ENCODE assay signal across 9 mouse cellular contexts in the genomic region with DNA sequence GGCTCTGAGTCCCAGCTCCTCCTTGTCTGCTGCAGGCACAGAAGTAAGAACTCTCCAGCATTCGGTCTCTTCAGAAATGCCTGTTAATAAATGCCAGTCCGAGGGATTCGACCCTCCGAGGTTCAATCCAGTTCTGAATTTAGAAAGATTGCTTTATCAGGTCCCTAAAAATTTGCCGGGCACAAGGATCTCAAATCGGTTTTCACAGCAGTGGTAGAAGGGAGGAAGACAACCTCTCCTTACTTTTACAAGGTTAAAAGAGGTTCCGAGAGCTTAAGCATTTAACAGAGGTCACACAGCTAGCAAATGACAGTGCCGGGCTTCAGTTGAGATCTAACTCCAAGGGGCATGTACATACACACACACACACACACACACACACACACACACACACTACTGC. TPM values are rescaled to one million over a fixed set of nuclear protein-coding genes. Genes with fewer than 3 reads are reported as not detected.
DNase-seq lines count a peak whose midpoint lies in the region; ATAC-seq and TF ChIP-seq lines count a peak whose summit lies in the region.
"Had no signal": no experiment of that assay in that cellular context is flagged by ENCODE, and none has a peak within 500 bp of the region (broad histone marks: within the 10 kb centered on the region; RNA-seq: fewer than 3 reads in every experiment).

No protein-coding gene starts in this region.

- WGBS in limb, embryonic 10.5 days = 75% methylated on average over 8 of the region's 8 CpGs
- 19% methylated on average over 8 of the region's 8 CpGs for WGBS in small intestine, adult 2 months

- ATAC-seq in megakaryocyte, adult 5-6 weeks (ENCODE audit: poor library complexity, severe bottlenecking) = no peak
- no peak for ATAC-seq in granulocyte monocyte progenitor cell, adult 5-6 weeks (replicated peaks; ENCODE audit: poor library complexity, severe bottlenecking)

- peak overlapping the region; percentile 84 for H3K27ac ChIP-seq in gastrocnemius, adult 2 months
- no peak overlapping the region for H3K27ac ChIP-seq in limb, embryonic 10.5 days
- peak overlapping the region; percentile 76 for H3K27ac ChIP-seq in small intestine, adult 2 months (ENCODE audit: insufficient read depth, low read depth, low read length)

- H3K9me3 ChIP-seq in megakaryocyte, embryonic 14.5 days = no peaks in the 10 kb centered on the region
- H3K9me3 ChIP-seq in limb, embryonic 10.5 days (replicated peaks) = no peaks in the 10 kb centered on the region

- intact Hi-C loops in gastrocnemius, adult 2 months (cut with DNase I) = no loop called here

- H3K4me1 ChIP-seq in megakaryocyte, embryonic 14.5 days = peaks cover 60% of the 10 kb centered on the region
- H3K4me1 ChIP-seq in limb, embryonic 10.5 days = peaks cover 14% of the 10 kb centered on the region
- H3K4me1 ChIP-seq in small intestine, adult 2 months (ENCODE audit: control insufficient read depth, insufficient read depth, insufficient read length, low read length) = peaks cover 16% of the 10 kb centered on the region

- H3K36me3 ChIP-seq in megakaryocyte, embryonic 14.5 days (replicated peaks; ENCODE audit: low read length) = no peaks in the 10 kb centered on the region
- no peaks in the 10 kb centered on the region for H3K36me3 ChIP-seq in limb, embryonic 10.5 days
- H3K36me3 ChIP-seq in small intestine, adult 2 months (ENCODE audit: control insufficient read depth, insufficient read depth, low read length) = no peaks in the 10 kb centered on the region; the same call in 1 of the 2 replicates

- H3K4me3 ChIP-seq in gastrocnemius, adult 2 months = peak overlapping the region; percentile 78
- H3K4me3 ChIP-seq in megakaryocyte, embryonic 14.5 days (replicated peaks) = peak overlapping the region; percentile 96
- peak overlapping the region; percentile 56 for H3K4me3 ChIP-seq in limb, embryonic 10.5 days
- peak overlapping the region; percentile 47 for H3K4me3 ChIP-seq in small intestine, adult 2 months (ENCODE audit: low read depth, low read length)

- no peak for TF ChIP-seq CTCF in gastrocnemius, adult 2 months (IDR thresholded peaks at IDR 0.05)
- TF ChIP-seq CTCF in small intestine, adult 2 months (IDR thresholded peaks at IDR 0.05; ENCODE audit: extremely low read depth, insufficient read length, insufficient replicate concordance, low read depth, low read length) = no peak

- TF ChIP-seq POLR2A in small intestine, adult 2 months (IDR thresholded peaks at IDR 0.05; ENCODE audit: low read depth, low read length) = no peak

- DNase-seq in gastrocnemius, adult 2 months = no peak
- no peak for DNase-seq in gastrocnemius, postnatal 25 days
- DNase-seq in limb, embryonic 10.5 days (ENCODE audit: low spot score) = no peak
- DNase-seq in cerebellum, postnatal 25 days = no peak
- DNase-seq: forebrain, postnatal 0 days had no signal

- no peaks in the 10 kb centered on the region for H3K27me3 ChIP-seq in megakaryocyte, embryonic 14.5 days (replicated peaks)
- peaks cover 20% of the 10 kb centered on the region for H3K27me3 ChIP-seq in limb, embryonic 10.5 days (ENCODE audit: low read depth, poor library complexity, severe bottlenecking)
- no peaks in the 10 kb centered on the region for H3K27me3 ChIP-seq in small intestine, adult 2 months (ENCODE audit: control insufficient read depth, insufficient read depth, low read length)

RNA-seq across cellular contexts. Expression of gene Fas, which starts 0.9 kb away (rescaled TPM):
- total RNA-seq in gastrocnemius, adult 2 months (2021) = 1 to 10 TPM; 4.0 to 5.8 TPM
- total RNA-seq in gastrocnemius, postnatal 25 days (2021) = 1 to 10 TPM; 3.7 to 5.5 TPM
- polyA plus RNA-seq in megakaryocyte, embryonic 14.5 days (2012; ENCODE audit: insufficient read depth, low replicate concordance) = 0.47 TPM in 1 of 2 replicates, not detected in the other
- total RNA-seq in megakaryocyte, adult 5-6 weeks (2015) = 20.5 and 37.5 TPM in 2 replicates
- 25.1 and 29.8 TPM in 2 replicates for total RNA-seq in megakaryocyte, adult 5-6 weeks (2017)
- 0.53 and 0.94 TPM in 2 replicates for polyA plus RNA-seq in limb, embryonic 10.5 days (2016; fragmentation: Nextera tagmentation; extraction: Ambion mirVana)
- 1.1 and 2.3 TPM in 2 replicates for polyA plus RNA-seq in small intestine, adult 2 months (2012; rRNA removed)
- total RNA-seq in granulocyte monocyte progenitor cell, adult 5-6 weeks (2014; fragmentation: Nextera tagmentation) = 2.7 TPM in 1 of 2 replicates, not detected in the other
- 0.15 and 3.4 TPM in 2 replicates for total RNA-seq in granulocyte monocyte progenitor cell, adult 5-6 weeks (2017)

RNA-seq across cellular contexts. Expression of gene Acta2, which starts 36.0 kb away (rescaled TPM):
- 10 to 100 TPM; 52.8 to 61.6 TPM for total RNA-seq in gastrocnemius, adult 2 months (2021)
- total RNA-seq in gastrocnemius, postnatal 25 days (2021) = 100 to 1,000 TPM in 1 of 2 experiments, 10 to 100 TPM in 1; 66.9 to 129 TPM
- not detected in 2 replicates for polyA plus RNA-seq in megakaryocyte, embryonic 14.5 days (2012; ENCODE audit: insufficient read depth, low replicate concordance)
- total RNA-seq in megakaryocyte, adult 5-6 weeks (2015) = 5.4 and 6.4 TPM in 2 replicates
- 3.7 and 4.7 TPM in 2 replicates for total RNA-seq in megakaryocyte, adult 5-6 weeks (2017)
- polyA plus RNA-seq in limb, embryonic 10.5 days (2016; fragmentation: Nextera tagmentation; extraction: Ambion mirVana) = 12.0 and 19.9 TPM in 2 replicates
- 432 and 487 TPM in 2 replicates for polyA plus RNA-seq in small intestine, adult 2 months (2012; rRNA removed)
- 2.1 TPM in 1 of 2 replicates, not detected in the other for total RNA-seq in granulocyte monocyte progenitor cell, adult 5-6 weeks (2014; fragmentation: Nextera tagmentation)
- 0.17 and 0.21 TPM in 2 replicates for total RNA-seq in granulocyte monocyte progenitor cell, adult 5-6 weeks (2017)

Comparison
In these comparisons a context has a peak if more than half of its experiments do, and no peak if none do; other contexts are left out.
1. RNA of gene Acta2, which starts 36.0 kb away (total RNA-seq): 66.9 to 129 TPM in gastrocnemius, postnatal 25 days and 52.8 to 61.6 TPM in gastrocnemius, adult 2 months; 3.7 to 6.4 TPM in megakaryocyte, adult 5-6 weeks and 0.17 to 2.1 TPM in granulocyte monocyte progenitor cell, adult 5-6 weeks; every median in the first group is over 4 times any median in the second.
2. Peak in every context shown above with its lines, with median percentiles within 50 percentile points of each other: H3K4me3 ChIP-seq.